Mouse (Mus musculus): Measurements from ENCODE around the gene Limch1. TPM values are rescaled to one million over a fixed set of nuclear protein-coding genes. Genes with fewer than 3 reads are reported as not detected.

Gene Limch1
- polyA plus RNA-seq, 1 experiment: 23.9 TPM

DNA sequence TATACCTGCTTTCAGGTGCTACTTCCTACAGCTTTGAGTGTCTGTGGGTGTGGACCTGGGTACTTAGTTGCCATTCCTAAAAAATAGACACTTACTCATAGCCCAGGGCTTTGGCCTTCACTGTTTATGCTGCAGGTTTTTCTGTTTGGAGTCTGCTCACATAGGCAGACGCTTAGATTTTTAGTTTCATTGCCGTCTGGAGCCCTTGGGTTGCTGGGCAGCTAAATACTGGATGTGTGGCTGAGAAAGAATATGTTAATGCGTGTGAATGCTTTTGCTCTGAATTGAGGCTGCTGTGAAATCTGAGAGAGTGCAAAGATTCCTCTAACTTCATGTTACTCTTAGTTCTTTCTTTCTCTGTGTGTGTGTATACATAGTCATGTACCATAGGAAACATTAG lies 52.5 kb downstream of the Limch1 start:
- Histone ChIP-seq H3K27me3 (ENCODE audit: control insufficient read depth, insufficient read depth, low read length) (no peaks in the 10 kb centered on the region), H3K27ac (ENCODE audit: control insufficient read depth, insufficient read depth, low read depth, low read length) (no peak overlapping the region), H3K36me3 (ENCODE audit: control insufficient read depth, insufficient read depth, low read length) (no peaks in the 10 kb centered on the region), H3K4me1 (ENCODE audit: control insufficient read depth, insufficient read depth, low read length) (no peaks in the 10 kb centered on the region), H3K4me3 (ENCODE audit: control insufficient read depth, low read depth, low read length) (no peak overlapping the region)
- TF ChIP-seq CTCF (IDR thresholded peaks at IDR 0.05; ENCODE audit: control insufficient read depth, insufficient read depth, insufficient replicate concordance, low read depth, low read length) (no peak), POLR2A (IDR thresholded peaks at IDR 0.05; ENCODE audit: control insufficient read depth, low read depth, low read length) (no peak)

DNA sequence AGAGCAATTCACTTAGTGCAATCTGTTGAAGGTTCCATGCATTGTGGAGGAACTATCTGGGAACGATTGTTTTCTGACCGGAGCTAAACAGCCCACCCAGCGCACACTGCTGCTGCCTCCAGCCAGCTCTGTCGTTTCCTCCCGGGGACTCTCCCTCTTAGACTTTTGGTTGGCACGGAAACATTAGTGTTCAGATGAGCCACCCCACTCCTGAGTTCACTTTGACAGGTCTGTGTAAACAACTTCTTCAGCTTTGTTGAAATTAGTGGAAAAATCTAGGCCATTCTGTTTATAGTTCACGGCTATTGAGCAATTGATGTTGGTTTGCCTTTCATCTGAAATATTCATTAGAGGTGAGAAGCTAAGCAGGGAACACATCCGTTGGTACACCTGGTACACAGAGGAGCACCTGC lies 53.0 kb downstream of the Limch1 start:
- Histone ChIP-seq H3K4me1 (ENCODE audit: control insufficient read depth, insufficient read depth, low read length) (no peaks in the 10 kb centered on the region), H3K4me3 (ENCODE audit: control insufficient read depth, low read depth, low read length) (no peak overlapping the region), H3K27ac (ENCODE audit: control insufficient read depth, insufficient read depth, low read depth, low read length) (no peak overlapping the region), H3K36me3 (ENCODE audit: control insufficient read depth, insufficient read depth, low read length) (no peaks in the 10 kb centered on the region), H3K27me3 (ENCODE audit: control insufficient read depth, insufficient read depth, low read length) (no peaks in the 10 kb centered on the region)
- TF ChIP-seq POLR2A (IDR thresholded peaks at IDR 0.05; ENCODE audit: control insufficient read depth, low read depth, low read length) (no peak), CTCF (IDR thresholded peaks at IDR 0.05; ENCODE audit: control insufficient read depth, insufficient read depth, insufficient replicate concordance, low read depth, low read length) (no peak)

DNA sequence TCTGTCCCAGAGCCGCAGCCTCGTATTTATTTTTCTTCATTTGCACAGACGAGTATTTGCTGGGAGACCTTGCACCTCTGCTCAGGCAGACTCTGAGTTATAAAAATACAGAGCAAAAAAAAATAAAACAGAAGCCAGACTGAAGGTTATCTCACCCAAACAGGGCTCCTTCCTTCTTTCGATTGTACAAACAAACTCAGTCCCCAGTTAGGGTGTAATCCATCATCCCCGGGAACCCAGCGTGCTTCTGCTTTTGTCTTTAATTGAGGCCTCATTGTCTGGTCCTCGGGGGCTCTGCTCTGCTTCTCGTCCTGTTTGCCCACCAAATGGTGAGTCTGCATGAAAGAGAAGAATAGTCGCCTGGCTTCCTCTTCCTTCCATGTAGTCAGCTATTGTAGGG lies 54.6 kb downstream of the Limch1 start:
- Histone ChIP-seq H3K27ac (ENCODE audit: control insufficient read depth, insufficient read depth, low read depth, low read length) (no peak overlapping the region), H3K27me3 (ENCODE audit: control insufficient read depth, insufficient read depth, low read length) (no peaks in the 10 kb centered on the region), H3K4me1 (ENCODE audit: control insufficient read depth, insufficient read depth, low read length) (no peaks in the 10 kb centered on the region), H3K36me3 (ENCODE audit: control insufficient read depth, insufficient read depth, low read length) (no peaks in the 10 kb centered on the region), H3K4me3 (ENCODE audit: control insufficient read depth, low read depth, low read length) (no peak overlapping the region)
- no peak for TF ChIP-seq CTCF (IDR thresholded peaks at IDR 0.05; ENCODE audit: control insufficient read depth, insufficient read depth, insufficient replicate concordance, low read depth, low read length)

DNA sequence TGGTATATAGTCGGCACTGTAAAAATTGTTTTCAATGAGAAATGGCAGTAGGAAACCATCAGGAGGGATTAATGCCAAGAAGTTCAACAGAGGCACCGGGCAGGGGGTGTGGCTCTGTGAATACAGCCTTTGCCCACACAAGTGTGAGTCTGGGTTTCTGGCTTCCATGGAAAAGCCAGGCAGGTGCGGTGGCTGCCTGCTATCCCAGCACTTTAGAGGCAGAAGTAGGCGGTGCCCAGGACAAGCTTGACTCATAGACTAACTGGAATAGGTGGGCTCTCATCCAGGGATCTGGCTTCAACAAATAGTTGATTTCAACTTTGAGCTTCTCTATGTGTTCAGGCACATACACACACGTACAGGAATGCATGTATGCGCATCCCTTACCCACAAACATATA lies 55.4 kb downstream of the Limch1 start:
- Histone ChIP-seq H3K4me3 (ENCODE audit: control insufficient read depth, low read depth, low read length) (no peak overlapping the region), H3K27ac (ENCODE audit: control insufficient read depth, insufficient read depth, low read depth, low read length) (no peak overlapping the region), H3K36me3 (ENCODE audit: control insufficient read depth, insufficient read depth, low read length) (no peaks in the 10 kb centered on the region), H3K27me3 (ENCODE audit: control insufficient read depth, insufficient read depth, low read length) (no peaks in the 10 kb centered on the region), H3K4me1 (ENCODE audit: control insufficient read depth, insufficient read depth, low read length) (no peaks in the 10 kb centered on the region)
- no peak for TF ChIP-seq CTCF (IDR thresholded peaks at IDR 0.05; ENCODE audit: control insufficient read depth, insufficient read depth, insufficient replicate concordance, low read depth, low read length)
- TF ChIP-seq POLR2A (IDR thresholded peaks at IDR 0.05; ENCODE audit: control insufficient read depth, low read depth, low read length): no peak

GRCm38 (mm10) chr5:66802196-66802595 lies 56.6 kb downstream of the Limch1 start:
- Histone ChIP-seq H3K4me1 (ENCODE audit: control insufficient read depth, insufficient read depth, low read length) (no peaks in the 10 kb centered on the region), H3K36me3 (ENCODE audit: control insufficient read depth, insufficient read depth, low read length) (no peaks in the 10 kb centered on the region), H3K4me3 (ENCODE audit: control insufficient read depth, low read depth, low read length) (no peak overlapping the region), H3K27me3 (ENCODE audit: control insufficient read depth, insufficient read depth, low read length) (no peaks in the 10 kb centered on the region), H3K27ac (ENCODE audit: control insufficient read depth, insufficient read depth, low read depth, low read length) (no peak overlapping the region)
- TF ChIP-seq CTCF (IDR thresholded peaks at IDR 0.05; ENCODE audit: control insufficient read depth, insufficient read depth, insufficient replicate concordance, low read depth, low read length): no peak
- no peak for TF ChIP-seq POLR2A (IDR thresholded peaks at IDR 0.05; ENCODE audit: control insufficient read depth, low read depth, low read length)

DNA sequence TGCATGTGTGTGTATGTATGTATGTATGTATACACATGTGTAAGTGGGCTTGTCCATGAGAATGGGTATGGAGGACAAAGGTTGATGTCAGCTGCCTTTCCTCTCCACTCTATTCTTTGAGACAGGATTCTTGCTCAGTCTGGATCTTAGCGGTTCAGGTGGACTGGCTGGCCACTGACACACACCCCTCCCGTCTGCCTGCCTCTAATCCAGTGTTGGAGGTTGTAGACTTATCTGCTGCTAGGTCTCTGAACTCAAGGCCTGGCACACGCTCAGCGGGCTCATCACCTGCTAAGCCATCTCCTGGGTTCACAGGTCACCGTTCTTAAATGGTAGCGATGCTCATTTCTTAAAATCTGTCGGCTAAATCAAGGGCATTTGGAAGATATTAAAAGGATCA lies 60.7 kb downstream of the Limch1 start:
- no peak overlapping the region for H3K4me3 ChIP-seq (ENCODE audit: control insufficient read depth, low read depth, low read length)

DNA sequence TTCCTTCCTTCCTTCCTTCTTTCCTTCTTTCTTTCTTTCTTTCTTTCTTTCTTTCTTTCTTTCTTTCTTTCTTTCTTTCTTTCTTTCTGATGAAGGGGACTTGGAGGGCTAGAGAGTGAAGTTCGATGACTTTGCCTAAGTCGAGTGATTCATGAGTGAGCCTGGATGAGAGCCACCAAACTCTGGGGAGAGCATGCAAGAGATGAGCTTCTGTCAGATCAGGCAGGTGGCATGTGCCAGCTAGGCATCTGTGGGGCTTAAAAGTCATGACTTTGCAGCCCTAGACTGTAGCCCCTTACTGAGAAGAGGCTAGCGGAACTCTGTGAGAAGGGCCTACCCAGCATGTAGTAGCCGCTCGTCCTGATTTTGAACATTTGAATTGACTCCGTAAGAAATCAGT lies 62.1 kb downstream of the Limch1 start:
- H3K4me3 ChIP-seq (ENCODE audit: control insufficient read depth, low read depth, low read length): no peak overlapping the region
- no peaks in the 10 kb centered on the region for H3K4me1 ChIP-seq (ENCODE audit: control insufficient read depth, insufficient read depth, low read length)
- H3K27me3 ChIP-seq (ENCODE audit: control insufficient read depth, insufficient read depth, low read length): no peaks in the 10 kb centered on the region
- no peak overlapping the region for H3K27ac ChIP-seq (ENCODE audit: control insufficient read depth, insufficient read depth, low read depth, low read length)
- H3K36me3 ChIP-seq (ENCODE audit: control insufficient read depth, insufficient read depth, low read length): no peaks in the 10 kb centered on the region
- TF ChIP-seq CTCF (IDR thresholded peaks at IDR 0.05; ENCODE audit: control insufficient read depth, insufficient read depth, insufficient replicate concordance, low read depth, low read length): no peak

More for the DNA sequence above, 60.7 kb downstream of the Limch1 start:
- Histone ChIP-seq H3K4me1 (ENCODE audit: control insufficient read depth, insufficient read depth, low read length) (no peaks in the 10 kb centered on the region), H3K27me3 (ENCODE audit: control insufficient read depth, insufficient read depth, low read length) (no peaks in the 10 kb centered on the region), H3K36me3 (ENCODE audit: control insufficient read depth, insufficient read depth, low read length) (no peaks in the 10 kb centered on the region), H3K27ac (ENCODE audit: control insufficient read depth, insufficient read depth, low read depth, low read length) (no peak overlapping the region)
- no peak for TF ChIP-seq CTCF (IDR thresholded peaks at IDR 0.05; ENCODE audit: control insufficient read depth, insufficient read depth, insufficient replicate concordance, low read depth, low read length)
- no peak for TF ChIP-seq POLR2A (IDR thresholded peaks at IDR 0.05; ENCODE audit: control insufficient read depth, low read depth, low read length)

- H3K27ac ChIP-seq (ENCODE audit: control insufficient read depth, insufficient read depth, low read depth, low read length): no peak overlapping the region
- no peaks in the 10 kb centered on the region for H3K4me1 ChIP-seq (ENCODE audit: control insufficient read depth, insufficient read depth, low read length)
- no peaks in the 10 kb centered on the region for H3K27me3 ChIP-seq (ENCODE audit: control insufficient read depth, insufficient read depth, low read length)
- H3K36me3 ChIP-seq (ENCODE audit: control insufficient read depth, insufficient read depth, low read length): no peaks in the 10 kb centered on the region
- TF ChIP-seq CTCF (IDR thresholded peaks at IDR 0.05; ENCODE audit: control insufficient read depth, insufficient read depth, insufficient replicate concordance, low read depth, low read length) (no peak), POLR2A (IDR thresholded peaks at IDR 0.05; ENCODE audit: control insufficient read depth, low read depth, low read length) (no peak)
- H3K4me3 ChIP-seq (ENCODE audit: control insufficient read depth, low read depth, low read length): no peak overlapping the region
Measured at GRCm38 (mm10) chr5:66809016-66809570, 63.5 kb downstream of the Limch1 start.
